Mouse (Mus musculus) kidney, adult 2 months (tissue): ENCODE results near the gene Abi3bp.

ENCODE experiments used
- CTCF ChIP-seq: fragments of 200-500 bp; conservative IDR thresholded peaks from 2 replicates; pipeline ENCODE4 v1.5.1; 2011; ENCODE audit warnings: low read depth, mild to moderate bottlenecking, control low read depth, low read length, moderate library complexity, mixed read lengths; ENCODE audit not compliant: insufficient read depth, insufficient read length
- POLR2A ChIP-seq: fragments of 200-500 bp; IDR thresholded peaks from one replicate; pipeline ENCODE4 v1.6.1; 2011; ENCODE audit warnings: low read depth, low read length, control low read depth

- TF ChIP-seq CTCF: no peak
- no peak for TF ChIP-seq POLR2A
Measured at GRCm38 (mm10) chr16:56451923-56452322, 25.8 kb upstream of the Abi3bp start.
